Mouse (Mus musculus): ENCODE results near the gene Gpr152. TPM values are rescaled to one million over a fixed set of nuclear protein-coding genes. Genes with fewer than 3 reads are reported as not detected.
"Not testable (repeated sequence)": the region's sequence is repeated elsewhere in the genome, so short reads cannot be mapped to it uniquely, and the experiment has no call there.

The Gpr152 gene
- polyA plus RNA-seq, 1 experiment from 2014 or later = not detected

GRCm38 (mm10) chr19:4115816-4116215, 23.8 kb upstream of the Gpr152 start:
- ATAC-seq (ENCODE audit: low FRiP score) (no peak), DNase-seq (ENCODE audit: low spot score) (no peak)
- 85% methylated on average over 11 of the region's 11 CpGs for WGBS

GRCm38 (mm10) chr19:4117006-4117405, 22.6 kb upstream of the Gpr152 start:
- DNase-seq (ENCODE audit: low spot score) (no peak), ATAC-seq (ENCODE audit: low FRiP score) (no peak)
- Histone ChIP-seq H3K27me3 (ENCODE audit: control insufficient read depth, insufficient read depth, low read length) (no peaks in the 10 kb centered on the region), H3K27ac (no peak overlapping the region), H3K4me2 (replicated peaks) (no peak overlapping the region), H3K4me3 (replicated peaks; ENCODE audit: low read length) (no peak overlapping the region), H3K9me3 (ENCODE audit: control insufficient read depth, low read length) (no peaks in the 10 kb centered on the region), H3K36me3 (replicated peaks; ENCODE audit: control insufficient read depth, insufficient read depth) (peaks cover 59% of the 10 kb centered on the region), H3K9ac (no peak overlapping the region), H3K4me1 (replicated peaks; ENCODE audit: control insufficient read depth, insufficient read depth, low read length) (peaks cover 9% of the 10 kb centered on the region)
- WGBS = 97% methylated on average over 7 of the region's 7 CpGs

More at GRCm38 (mm10) chr19:4115816-4116215, 23.8 kb upstream of the Gpr152 start:
- Histone ChIP-seq H3K27ac (no peak overlapping the region), H3K9ac (no peak overlapping the region), H3K9me3 (ENCODE audit: control insufficient read depth, low read length) (no peaks in the 10 kb centered on the region), H3K27me3 (ENCODE audit: control insufficient read depth, insufficient read depth, low read length) (no peaks in the 10 kb centered on the region), H3K4me3 (replicated peaks; ENCODE audit: low read length) (no peak overlapping the region), H3K36me3 (replicated peaks; ENCODE audit: control insufficient read depth, insufficient read depth) (peaks cover 70% of the 10 kb centered on the region), H3K4me2 (replicated peaks) (no peak overlapping the region), H3K4me1 (replicated peaks; ENCODE audit: control insufficient read depth, insufficient read depth, low read length) (peaks cover 8% of the 10 kb centered on the region)

GRCm38 (mm10) chr19:4118350-4118749, 21.2 kb upstream of the Gpr152 start:
- Histone ChIP-seq H3K9ac (no peak overlapping the region), H3K4me2 (replicated peaks) (no peak overlapping the region), H3K4me3 (replicated peaks; ENCODE audit: low read length) (no peak overlapping the region), H3K36me3 (replicated peaks; ENCODE audit: control insufficient read depth, insufficient read depth) (peaks cover 45% of the 10 kb centered on the region), H3K4me1 (replicated peaks; ENCODE audit: control insufficient read depth, insufficient read depth, low read length) (peaks cover 9% of the 10 kb centered on the region), H3K9me3 (ENCODE audit: control insufficient read depth, low read length) (no peaks in the 10 kb centered on the region), H3K27me3 (ENCODE audit: control insufficient read depth, insufficient read depth, low read length) (no peaks in the 10 kb centered on the region), H3K27ac (no peak overlapping the region)
- no peak for ATAC-seq (ENCODE audit: low FRiP score)
- no peak for DNase-seq (ENCODE audit: low spot score)
- 94% methylated on average over 2 of the region's 2 CpGs for WGBS

GRCm38 (mm10) chr19:4119716-4120487, 19.7 kb upstream of the Gpr152 start:
- Histone ChIP-seq H3K36me3 (replicated peaks; ENCODE audit: control insufficient read depth, insufficient read depth) (peaks cover 30% of the 10 kb centered on the region), H3K4me2 (replicated peaks) (no peak overlapping the region), H3K4me3 (replicated peaks; ENCODE audit: low read length) (no peak overlapping the region), H3K9me3 (ENCODE audit: control insufficient read depth, low read length) (no peaks in the 10 kb centered on the region), H3K27me3 (ENCODE audit: control insufficient read depth, insufficient read depth, low read length) (no peaks in the 10 kb centered on the region), H3K27ac (no peak overlapping the region), H3K4me1 (replicated peaks; ENCODE audit: control insufficient read depth, insufficient read depth, low read length) (peaks cover 9% of the 10 kb centered on the region), H3K9ac (no peak overlapping the region)
- ATAC-seq (ENCODE audit: low FRiP score) (no peak), DNase-seq (ENCODE audit: low spot score) (no peak)
- WGBS = 89% methylated on average over 6 of the region's 6 CpGs

GRCm38 (mm10) chr19:4120496-4120895, 19.1 kb upstream of the Gpr152 start:
- H3K9ac ChIP-seq = no peak overlapping the region
- DNase-seq (ENCODE audit: low spot score) (no peak), ATAC-seq (ENCODE audit: low FRiP score) (no peak)
- no peaks in the 10 kb centered on the region for H3K27me3 ChIP-seq (ENCODE audit: control insufficient read depth, insufficient read depth, low read length)
- 98% methylated on average over 2 of the region's 2 CpGs for WGBS
- H3K4me3 ChIP-seq (replicated peaks; ENCODE audit: low read length) = peak overlapping the region; percentile 33
- peak overlapping the region; percentile 37 for H3K4me2 ChIP-seq (replicated peaks)
- H3K36me3 ChIP-seq (replicated peaks; ENCODE audit: control insufficient read depth, insufficient read depth) = peaks cover 24% of the 10 kb centered on the region
- H3K9me3 ChIP-seq (ENCODE audit: control insufficient read depth, low read length) = no peaks in the 10 kb centered on the region
- H3K4me1 ChIP-seq (replicated peaks; ENCODE audit: control insufficient read depth, insufficient read depth, low read length) = peaks cover 9% of the 10 kb centered on the region
- 0 out of 2 replicates have a peak overlapping the region, but pooled peaks have one; percentile 76 for H3K27ac ChIP-seq

GRCm38 (mm10) chr19:4121097-4121805, 18.3 kb upstream of the Gpr152 start:
- Histone ChIP-seq H3K4me2 (replicated peaks) (peak overlapping the region; percentile 37), H3K36me3 (replicated peaks; ENCODE audit: control insufficient read depth, insufficient read depth) (peaks cover 16% of the 10 kb centered on the region), H3K4me3 (replicated peaks; ENCODE audit: low read length) (peak overlapping the region; percentile 33), H3K9me3 (ENCODE audit: control insufficient read depth, low read length) (no peaks in the 10 kb centered on the region), H3K27me3 (ENCODE audit: control insufficient read depth, insufficient read depth, low read length) (no peaks in the 10 kb centered on the region), H3K27ac (peak overlapping the region; percentile 76), H3K4me1 (replicated peaks; ENCODE audit: control insufficient read depth, insufficient read depth, low read length) (peaks cover 9% of the 10 kb centered on the region), H3K9ac (peak overlapping the region; percentile 48)
- DNase-seq (ENCODE audit: low spot score) = peak; percentile 98
- WGBS = 4% methylated on average over 38 of the region's 38 CpGs
- ATAC-seq (ENCODE audit: low FRiP score) = peak; percentile 81

- Histone ChIP-seq H3K4me1 (replicated peaks; ENCODE audit: control insufficient read depth, insufficient read depth, low read length) (peaks cover 15% of the 10 kb centered on the region), H3K4me2 (replicated peaks) (peak overlapping the region; percentile 33)
- ATAC-seq (ENCODE audit: low FRiP score); H3K4me3 ChIP-seq (replicated peaks; ENCODE audit: low read length); H3K9me3 ChIP-seq (ENCODE audit: control insufficient read depth, low read length); H3K36me3 ChIP-seq (replicated peaks; ENCODE audit: control insufficient read depth, insufficient read depth); H3K9ac ChIP-seq; H3K27ac ChIP-seq; DNase-seq (ENCODE audit: low spot score); H3K27me3 ChIP-seq (ENCODE audit: control insufficient read depth, insufficient read depth, low read length): not testable (repeated sequence)
- 60% methylated on average over 6 of the region's 6 CpGs for WGBS
These were observed 17.7 kb upstream of the Gpr152 start for GRCm38 (mm10) chr19:4121896-4122295.

GRCm38 (mm10) chr19:4122411-4123370, 16.9 kb upstream of the Gpr152 start:
- no peak for ATAC-seq (ENCODE audit: low FRiP score)
- no peaks in the 10 kb centered on the region for H3K9me3 ChIP-seq (ENCODE audit: control insufficient read depth, low read length)
- no peaks in the 10 kb centered on the region for H3K27me3 ChIP-seq (ENCODE audit: control insufficient read depth, insufficient read depth, low read length)
- H3K4me3 ChIP-seq (replicated peaks; ENCODE audit: low read length) = no peak overlapping the region
- H3K4me1 ChIP-seq (replicated peaks; ENCODE audit: control insufficient read depth, insufficient read depth, low read length) = peaks cover 23% of the 10 kb centered on the region
- H3K4me2 ChIP-seq (replicated peaks) = no peak overlapping the region
- H3K27ac ChIP-seq = no peak overlapping the region
- peaks cover 6% of the 10 kb centered on the region; the same call in 1 of the 2 replicates for H3K36me3 ChIP-seq (replicated peaks; ENCODE audit: control insufficient read depth, insufficient read depth)
- H3K9ac ChIP-seq = no peak overlapping the region
- 89% methylated on average over 7 of the region's 7 CpGs for WGBS
- DNase-seq (ENCODE audit: low spot score) = no peak

Data from hindbrain, embryonic 14.5 days (tissue).